Mouse (Mus musculus) stomach, postnatal 0 days (tissue): ENCODE data around the gene Myh6.

Experiments used
- CTCF ChIP-seq: IDR thresholded peaks from 2 replicates; pipeline ENCODE4 v1.5.1; 2016; ENCODE audit warnings: antibody characterized with exemption, low read depth, mild to moderate bottlenecking, moderate library complexity
- EP300 ChIP-seq: optimal IDR thresholded peaks from 2 replicates; pipeline ENCODE3; 2016; ENCODE audit warnings: antibody characterized with exemption

GRCm38 (mm10) chr14:54912109-54912850 lies 54.4 kb downstream of the Myh6 start:
- TF ChIP-seq CTCF (no peak), EP300 (no peak)
